Mouse (Mus musculus) mouse embryonic stem cell (cell line): Measurements from ENCODE around the gene Spop.

Experiments
- in situ Hi-C, 2 experiments: fragments of 300-500 bp; cut with MboI; formaldehyde crosslinking; loops; 1 replicate in 1 of 2; 3 replicates in 1 of 2; pipeline ENCODE4 v1.14.3; 2019 to 2020; ENCODE audit warnings: low sequenced_read_pairs in 2 of 2, low pct_unique_long_range_greater_than_20kb in 1 of 2, mixed read lengths in 1 of 2; ENCODE audit not compliant: unreplicated experiment in 1 of 2

Gene Spop

DNA sequence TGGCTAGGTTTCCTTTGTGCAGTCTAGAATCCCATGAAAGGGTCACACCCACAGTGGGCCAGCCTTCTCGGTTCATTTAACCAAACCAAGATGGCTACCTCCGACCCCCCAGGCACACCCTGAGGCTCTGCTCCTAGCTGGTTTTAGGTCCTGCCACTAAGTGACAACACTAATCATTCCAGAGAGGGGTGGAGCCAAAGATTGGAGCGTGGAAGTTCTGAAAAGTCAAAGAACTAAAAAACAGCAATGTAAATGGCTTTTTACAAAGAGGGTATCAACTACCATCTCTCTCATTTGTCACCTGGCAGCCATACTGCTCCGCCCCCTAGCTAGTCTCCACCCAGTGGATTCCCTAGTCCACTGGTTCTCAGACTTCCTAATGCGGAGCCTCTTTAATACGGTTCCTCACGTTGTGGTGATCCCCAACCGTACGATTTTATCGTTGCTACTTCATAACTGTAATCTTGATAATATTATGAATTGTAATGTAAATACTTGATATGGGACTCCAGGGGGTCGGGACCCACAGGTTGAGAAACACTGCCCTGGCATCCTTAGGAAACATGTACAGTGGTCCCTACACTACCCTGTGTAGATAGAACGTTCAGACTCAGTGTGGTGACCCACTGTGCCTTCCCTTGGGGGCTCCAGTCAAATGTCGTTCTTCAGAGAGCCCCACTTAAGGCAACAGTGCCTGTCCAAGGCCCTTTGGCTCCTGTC lies 118.6 kb downstream of the Spop start:
- in situ Hi-C loops, result loop anchor here (5.0 to 10.0 kb wide), 3 partner anchors 50 to 122 kb away; no protein-coding TSS in a partner anchor

DNA sequence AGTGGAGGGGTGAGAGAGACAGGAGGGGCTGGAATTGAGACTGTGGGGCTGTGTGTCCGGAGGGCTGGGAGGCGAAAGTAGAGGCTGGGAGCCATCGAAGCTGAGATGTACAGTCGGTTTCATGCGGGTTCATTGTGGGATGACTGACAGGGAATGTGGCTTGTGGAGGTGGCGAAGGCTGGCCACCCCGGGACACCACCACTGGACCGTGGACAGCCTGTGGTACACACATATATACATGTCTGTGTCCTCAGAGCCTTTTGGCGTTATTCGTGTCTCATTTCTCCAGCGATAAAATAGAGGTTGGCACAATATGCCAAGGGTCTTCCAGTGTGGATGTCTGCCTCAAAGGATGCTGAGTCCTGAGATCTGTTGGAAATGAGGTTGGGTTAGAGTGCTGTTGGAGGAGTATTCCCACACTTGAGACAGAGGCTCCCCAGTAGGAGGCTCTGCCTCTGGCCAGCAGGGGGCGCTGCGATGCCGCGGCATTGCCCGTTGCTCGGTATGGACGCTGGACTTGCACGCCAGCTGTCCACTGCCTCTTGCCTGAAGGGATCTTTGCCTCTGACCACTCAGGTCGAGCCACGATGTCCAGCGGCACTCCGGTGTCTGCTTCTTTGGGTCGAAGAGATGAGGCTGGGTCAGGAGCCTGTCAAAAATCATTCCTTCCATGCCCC lies 119.7 kb downstream of the Spop start:
- in situ Hi-C loops, result loop anchor here (5.0 to 10.0 kb wide), 3 partner anchors 49 to 121 kb away; no protein-coding TSS in a partner anchor

DNA sequence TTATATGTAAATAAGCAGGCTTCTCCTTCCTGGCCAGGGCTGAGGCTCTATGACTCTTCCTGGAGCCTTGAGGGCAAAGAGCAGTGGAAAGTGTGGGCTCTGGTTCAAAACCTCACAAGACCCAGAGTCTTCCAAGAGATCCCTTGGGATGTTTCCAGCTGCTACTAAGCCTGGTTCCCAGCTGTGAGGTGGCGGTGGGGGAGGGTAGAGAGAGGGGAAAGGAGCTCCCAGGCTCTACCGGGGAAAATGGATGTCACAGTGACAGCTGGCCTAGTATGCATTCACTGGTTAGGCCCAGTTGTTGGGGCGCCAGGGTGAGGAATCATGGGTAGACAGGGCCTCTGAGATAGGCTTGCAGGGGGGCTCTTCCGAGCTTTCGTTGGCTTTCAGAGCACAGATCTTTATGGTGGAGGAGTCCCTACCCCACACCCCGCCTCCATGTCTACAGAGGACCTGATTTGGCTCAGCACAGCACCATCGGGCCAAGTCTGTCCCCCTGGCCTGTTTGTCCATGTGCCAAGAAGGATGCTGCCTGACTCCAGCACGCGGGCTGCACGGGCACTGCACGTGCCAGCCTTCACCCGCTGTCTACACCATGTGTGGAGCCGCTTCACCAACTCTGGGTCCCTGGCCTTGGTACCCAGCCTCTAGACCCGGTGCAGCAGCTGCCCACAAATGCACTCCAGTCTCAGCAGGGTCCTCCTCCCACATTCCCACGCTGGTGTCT lies 124.7 kb downstream of the Spop start:
- in situ Hi-C loops, result loop anchor here in 1 of 2 experiments (10.0 kb wide), 1 partner anchor 116 kb away; no protein-coding TSS in a partner anchor

DNA sequence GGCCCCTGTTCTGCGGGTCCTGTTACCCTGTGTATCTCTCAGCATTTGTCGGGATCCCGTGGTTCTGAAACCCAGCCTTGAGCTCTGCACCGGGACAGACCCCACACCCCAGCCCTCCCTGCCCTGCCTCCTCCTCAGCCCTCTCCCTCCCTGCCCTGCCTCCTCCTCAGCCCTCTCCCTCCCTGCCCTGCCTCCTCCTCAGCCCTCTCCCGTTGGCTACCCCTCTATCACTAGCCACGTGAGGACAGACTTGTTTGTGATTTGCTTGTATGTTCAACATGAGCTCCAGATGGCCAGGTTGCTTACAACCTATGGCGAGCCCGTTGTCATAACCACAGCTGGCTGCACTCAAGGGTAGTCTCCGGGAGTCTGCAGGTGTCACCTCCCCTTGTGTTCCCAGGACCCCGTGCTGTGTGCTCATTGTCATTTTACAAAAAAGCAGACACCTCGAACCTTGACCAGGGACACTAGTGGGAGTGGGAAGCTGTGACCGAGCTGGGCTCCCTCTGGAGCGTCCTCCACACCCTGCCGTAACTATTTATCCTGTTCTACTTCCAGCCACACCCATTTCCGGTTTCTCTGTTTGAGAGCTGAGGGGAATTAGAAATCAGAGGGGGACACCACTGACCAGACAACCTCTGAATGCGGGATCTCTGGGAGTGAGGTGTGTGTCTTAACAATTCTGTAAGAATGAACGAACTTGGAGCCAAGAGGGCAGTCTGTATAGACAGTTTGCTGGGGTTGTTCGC lies 126.9 kb downstream of the Spop start:
- in situ Hi-C loops, result no loop called here
